Mouse (Mus musculus): ENCODE data around the gene Slc12a7.

Slc12a7 gene

GRCm38 (mm10) chr13:73821251-73821650 is 88.4 kb downstream of the Slc12a7 start:
- no peak for DNase-seq (ENCODE audit: low spot score)

DNA sequence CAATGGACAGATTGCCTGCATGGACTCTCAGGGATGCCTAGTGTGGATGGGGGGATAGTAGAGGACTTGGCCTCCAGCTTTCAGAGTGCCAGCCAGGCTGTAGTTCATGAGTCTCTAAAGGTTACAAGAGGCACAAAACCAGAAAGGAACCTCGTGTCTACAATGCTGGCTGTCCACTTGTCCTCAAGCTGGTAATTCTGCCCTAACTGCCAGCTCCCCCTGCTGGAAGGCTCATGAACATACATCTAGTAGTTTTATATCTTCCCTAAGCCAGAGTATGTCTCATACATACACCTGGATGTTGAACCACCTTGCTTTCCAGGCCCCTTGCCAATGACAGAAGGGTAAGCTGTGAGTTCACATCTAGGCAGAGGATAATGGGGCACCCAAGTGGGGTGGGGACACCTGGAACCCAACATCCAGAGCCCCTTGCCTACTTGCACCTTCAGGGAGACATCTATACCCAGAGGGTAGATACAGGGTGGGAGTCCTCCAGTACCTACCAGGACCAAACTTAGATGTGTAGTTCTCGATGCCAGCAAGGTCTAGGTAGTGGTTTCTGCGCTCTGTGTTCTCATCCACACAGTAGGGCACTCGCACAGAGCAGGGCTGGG is 89.4 kb downstream of the Slc12a7 start:
- DNase-seq (ENCODE audit: low spot score) = peak; percentile 40

GRCm38 (mm10) chr13:73823711-73824110 is 90.8 kb downstream of the Slc12a7 start:
- DNase-seq (ENCODE audit: low spot score) = no peak

DNA sequence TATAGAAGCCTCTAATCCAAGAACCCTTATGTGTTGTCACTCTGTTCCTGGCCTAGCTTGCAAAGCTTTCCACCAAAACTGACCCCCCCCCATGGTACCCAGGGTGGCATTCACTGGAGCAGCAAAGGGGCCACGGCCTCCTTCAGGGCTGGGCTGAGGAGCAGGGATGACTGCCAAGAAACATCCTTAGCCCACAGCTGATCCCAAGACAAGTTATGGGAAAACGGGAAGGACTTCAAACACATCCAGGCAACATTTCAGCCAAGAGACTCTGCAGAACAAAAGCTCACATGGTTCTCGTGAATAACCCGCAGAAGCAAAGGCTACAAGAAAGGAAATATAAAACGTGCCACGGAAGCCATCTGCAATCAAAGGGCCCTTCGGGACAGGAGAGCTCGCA is 94.3 kb downstream of the Slc12a7 start:
- no peak for DNase-seq (ENCODE audit: low spot score)

DNA sequence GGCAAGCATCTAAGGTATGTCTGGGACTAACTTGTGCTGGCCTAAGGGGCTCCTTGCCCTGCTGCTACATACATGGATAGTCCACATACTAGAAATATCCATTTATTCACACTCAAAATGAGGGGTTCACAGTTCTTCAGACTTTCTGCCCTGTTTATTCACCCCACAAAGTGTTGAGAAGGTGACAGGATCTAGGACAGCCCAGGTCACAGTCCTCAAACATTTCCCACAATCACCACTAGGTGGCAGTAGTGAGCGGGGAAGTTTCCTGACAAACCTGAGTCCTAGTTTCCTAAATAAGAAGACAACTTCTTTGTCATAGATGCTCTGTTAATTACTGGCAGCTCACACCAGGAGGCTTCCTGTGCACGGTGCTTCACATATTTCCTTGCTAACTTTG is 98.6 kb downstream of the Slc12a7 start:
- peak; percentile 34 for DNase-seq (ENCODE audit: low spot score)

GRCm38 (mm10) chr13:73833809-73834208 is 100.9 kb downstream of the Slc12a7 start:
- no peak for DNase-seq (ENCODE audit: low spot score)

DNA sequence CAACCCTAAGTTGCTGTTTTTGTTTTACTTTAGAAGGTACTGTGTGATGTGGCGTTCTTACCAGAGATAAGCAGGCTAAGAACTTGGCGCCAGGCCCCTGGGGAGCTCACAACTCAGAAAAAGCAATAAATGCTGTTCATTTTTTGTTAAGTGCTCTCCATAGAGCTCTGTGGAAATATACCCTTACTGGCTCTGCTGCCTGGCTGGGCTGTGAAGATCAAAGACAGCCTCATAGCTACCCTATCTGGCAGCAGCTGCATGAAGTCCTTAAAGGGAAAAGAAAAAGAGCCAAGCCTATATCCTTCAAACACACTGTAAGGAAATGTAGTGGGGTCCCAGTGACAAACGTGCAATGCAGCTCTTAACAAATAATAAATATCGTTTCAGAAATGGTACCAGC is 102.9 kb downstream of the Slc12a7 start:
- no peak for DNase-seq (ENCODE audit: low spot score)

- no peak for DNase-seq (ENCODE audit: low spot score)
Measured at GRCm38 (mm10) chr13:73836491-73836890, 103.6 kb downstream of the Slc12a7 start.

DNA sequence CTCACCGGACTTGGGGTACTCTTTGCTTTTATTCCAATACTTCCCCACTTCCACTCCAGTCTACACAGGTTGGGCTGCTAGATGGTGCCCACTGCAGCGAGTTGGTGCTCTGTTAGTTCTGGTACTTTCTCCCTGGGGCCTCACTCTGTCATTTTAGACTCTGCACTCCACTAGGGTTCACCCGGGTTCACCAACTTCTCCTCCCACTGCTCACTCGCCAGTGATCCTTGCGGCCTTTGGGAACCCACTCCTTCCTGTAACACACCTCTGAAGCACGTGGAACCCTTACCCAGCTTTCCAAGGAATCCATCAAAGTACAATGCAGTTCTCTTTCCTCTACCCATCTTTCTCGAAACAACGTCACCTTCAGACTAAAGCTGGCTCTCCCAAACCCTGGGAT is 104.8 kb downstream of the Slc12a7 start:
- no peak for DNase-seq (ENCODE audit: low spot score)

DNA sequence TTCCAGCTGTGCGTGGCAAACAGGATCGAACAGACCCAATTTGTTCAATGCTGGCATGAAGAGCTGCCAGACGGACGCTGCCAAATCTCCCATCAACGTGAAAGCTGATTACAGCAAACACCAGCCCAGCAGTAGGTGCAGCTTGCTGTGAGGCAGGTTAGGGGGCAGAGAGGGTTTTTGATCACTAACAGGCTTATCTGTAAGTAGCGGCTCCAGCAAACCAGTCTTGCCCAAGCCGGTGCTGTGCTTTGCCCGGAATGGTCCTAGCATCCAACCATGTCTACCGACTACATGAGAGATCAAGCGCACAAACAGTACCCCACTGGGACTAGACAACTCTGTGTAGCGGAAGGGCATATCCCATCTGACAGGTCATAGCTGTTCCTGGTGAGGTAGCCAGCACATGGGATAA is 106.2 kb downstream of the Slc12a7 start:
- no peak for DNase-seq (ENCODE audit: low spot score)

GRCm38 (mm10) chr13:73839740-73840139 is 106.8 kb downstream of the Slc12a7 start:
- DNase-seq (ENCODE audit: low spot score) = no peak

- DNase-seq (ENCODE audit: low spot score) = no peak
Measured at GRCm38 (mm10) chr13:73842696-73843095, 109.8 kb downstream of the Slc12a7 start.

DNA sequence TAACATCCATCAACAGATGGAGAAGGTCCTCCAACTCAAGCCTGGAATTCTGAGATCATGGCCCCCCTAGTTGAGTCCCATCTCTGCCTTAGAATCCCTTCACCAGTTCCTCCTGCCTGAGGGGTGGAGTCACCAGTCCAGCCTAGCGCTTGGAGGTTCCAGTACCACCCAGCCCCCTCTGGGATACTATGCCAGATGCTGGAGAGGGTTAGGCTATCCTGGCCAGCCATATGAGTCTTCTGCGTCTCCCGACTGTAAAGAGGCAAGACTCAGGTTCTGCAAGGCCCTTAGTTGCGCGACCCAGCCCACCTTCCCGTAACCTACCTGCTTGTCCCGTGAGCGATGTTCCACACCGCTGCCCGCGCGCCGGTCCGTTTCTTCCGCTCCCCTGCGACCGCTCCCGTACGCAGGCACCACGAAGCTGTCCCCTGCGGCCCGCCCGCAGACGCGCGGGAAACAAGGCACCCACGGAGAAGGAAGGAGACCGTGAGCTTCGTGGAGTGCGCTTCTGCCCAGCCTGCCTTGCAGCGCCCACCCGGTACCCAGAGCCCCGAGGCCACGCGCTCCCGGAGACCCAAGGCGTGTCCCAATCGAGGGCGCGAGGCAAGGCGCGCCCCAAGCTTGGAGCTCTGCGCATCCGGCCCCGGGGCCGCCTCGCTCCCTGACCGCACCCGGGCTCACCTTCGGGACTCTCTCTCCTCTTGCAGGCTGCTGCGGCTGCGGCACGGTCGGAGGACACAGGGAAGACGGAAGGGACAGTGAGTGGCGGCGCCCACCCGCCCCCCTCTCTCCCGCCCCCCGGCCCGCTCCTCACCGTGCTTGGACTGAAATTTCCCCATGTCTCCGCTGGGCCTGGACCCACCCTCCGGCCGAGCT is 113.9 kb downstream of the Slc12a7 start:
- DNase-seq (ENCODE audit: low spot score) = no peak

DNA sequence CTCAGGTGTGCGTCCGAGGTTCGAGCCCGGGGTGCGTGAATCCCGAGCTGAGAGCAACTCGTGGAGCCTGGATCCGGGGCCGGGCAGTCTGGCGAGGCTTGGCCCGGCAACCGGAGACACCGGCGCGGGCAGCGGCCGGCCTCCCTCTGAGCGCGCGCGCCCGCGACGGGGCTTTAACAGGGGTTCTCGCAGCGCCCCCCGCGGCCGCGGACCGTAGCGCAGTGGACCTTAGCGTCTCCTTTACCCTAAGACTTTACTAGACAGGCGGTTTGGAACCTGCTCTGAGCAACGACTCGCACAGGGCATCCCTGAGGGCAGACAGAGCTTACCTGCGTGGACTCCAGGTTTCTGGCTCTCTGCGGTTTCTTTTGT is 114.6 kb downstream of the Slc12a7 start, which contains the start of gene Nkd2:
TSS of gene Nkd2 (minus strand) at position 167 of the 372 bp plus-strand sequence.
- peak; percentile 66 for DNase-seq (ENCODE audit: low spot score)
